Mouse (Mus musculus) intestine, embryonic 14.5 days (tissue): Measurements from ENCODE around the gene Dpp6. TPM values are rescaled to one million over a fixed set of nuclear protein-coding genes. Genes with fewer than 3 reads are reported as not detected.

Source experiments
- ATAC-seq: fragments of 200-750 bp; cut with Nextera tagmentation; replicated peaks from 2 replicates; pipeline ENCODE4 v1.8.0; 2017; ENCODE audit warnings: low read depth, moderate number of reproducible peaks, moderate TSS enrichment, moderate library complexity; ENCODE audit not compliant: low FRiP score, low TSS enrichment
- DNase-seq: peaks from one replicate; pipeline ENCODE4 v3.0.0-alpha.2; 2018; ENCODE audit warnings: low spot score
- H3K27ac ChIP-seq: fragments of 300-500 bp; sonication (generic); 2 replicates; pipeline ENCODE4 v1.5.1; 2014; ENCODE audit warnings: low read depth, mild to moderate bottlenecking, control low read depth
- H3K27me3 ChIP-seq: fragments of 300-500 bp; sonication (generic); replicated peaks from 2 replicates; pipeline ENCODE4 v1.6.1; 2014; ENCODE audit warnings: low read length, control low read depth; ENCODE audit not compliant: control insufficient read depth, insufficient read depth
- H3K36me3 ChIP-seq: fragments of 300-500 bp; sonication (generic); 2 replicates; pipeline ENCODE4 v1.6.1; 2014; ENCODE audit warnings: low read length, control low read depth; ENCODE audit not compliant: control insufficient read depth, insufficient read depth
- H3K4me1 ChIP-seq: fragments of 300-500 bp; sonication (generic); replicated peaks from 2 replicates; pipeline ENCODE4 v1.6.1; 2014; ENCODE audit warnings: low read length, control low read depth, mixed read lengths; ENCODE audit not compliant: control insufficient read depth, insufficient read depth
- H3K4me2 ChIP-seq: fragments of 300-500 bp; sonication (generic); 2 replicates; pipeline ENCODE4 v1.6.1; 2014; ENCODE audit warnings: low read length
- H3K4me3 ChIP-seq: fragments of 300-500 bp; sonication (generic); 2 replicates; pipeline ENCODE4 v1.5.1; 2014; ENCODE audit warnings: low read depth, low read length, control low read depth, mixed read lengths
- H3K9ac ChIP-seq: fragments of 300-500 bp; sonication (generic); 2 replicates; pipeline ENCODE4 v1.6.1; 2014; ENCODE audit warnings: mild to moderate bottlenecking, low read length
- H3K9me3 ChIP-seq: fragments of 300-500 bp; sonication (generic); 2 replicates; pipeline ENCODE4 v1.6.1; 2016; ENCODE audit warnings: low read length, control low read depth; ENCODE audit not compliant: control insufficient read depth
- WGBS: fragments of 180-500 bp; shearing (Covaris S2); extraction: QIAGEN DNeasy Blood & Tissue Kit; methylation state at CpG from one replicate; pipeline ENCODE4 v1.1.7; 2014; 5-methylcytosine and 5-hydroxymethylcytosine counted together
- polyA plus RNA-seq: library from polyadenylated mRNA; unstranded; fragments of >200 nt; fragmentation: Nextera tagmentation; extraction: Ambion mirVana; gene quantifications from 2 replicates; pipeline ENCODE4 v1.2.1, GENCODE M21; 2014

Gene Dpp6
- polyA plus RNA-seq, 1 experiment from 2014 or later = 2.0 TPM

- Histone ChIP-seq H3K4me1 (no peaks in the 10 kb centered on the region), H3K9ac (no peak overlapping the region), H3K4me3 (no peak overlapping the region), H3K4me2 (no peak overlapping the region), H3K36me3 (no peaks in the 10 kb centered on the region), H3K27me3 (no peaks in the 10 kb centered on the region), H3K9me3 (no peaks in the 10 kb centered on the region), H3K27ac (no peak overlapping the region)
- DNase-seq (no peak), ATAC-seq (no peak)
- WGBS = 84% methylated on average over 4 of the region's 4 CpGs
These were observed 243.1 kb downstream of the Dpp6 start for GRCm38 (mm10) chr5:27060114-27060513.

- no peaks in the 10 kb centered on the region for H3K4me1 ChIP-seq
These were observed 246.9 kb downstream of the Dpp6 start for GRCm38 (mm10) chr5:27063871-27064270.

DNA sequence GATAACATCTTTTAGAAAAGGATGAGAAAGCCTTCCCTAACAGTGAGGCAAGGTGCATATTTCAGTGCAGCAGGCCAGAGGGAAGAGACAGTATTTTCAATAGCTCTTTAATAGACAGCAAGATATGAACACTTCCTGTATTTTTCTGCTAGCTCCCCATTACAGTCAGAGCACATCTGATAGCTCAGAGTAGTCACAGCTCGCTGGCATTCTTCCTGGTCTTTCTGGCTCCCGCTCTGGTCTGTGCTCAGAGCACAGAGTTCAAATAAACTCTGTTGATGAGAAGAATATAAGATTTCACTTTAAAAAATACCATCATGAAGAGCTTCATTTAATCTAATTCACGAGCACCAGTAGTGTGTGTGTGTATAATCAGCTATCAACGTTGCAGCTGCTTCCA is 249.8 kb downstream of the Dpp6 start:
- Histone ChIP-seq H3K27ac (no peak overlapping the region), H3K27me3 (no peaks in the 10 kb centered on the region), H3K9me3 (no peaks in the 10 kb centered on the region), H3K4me2 (no peak overlapping the region), H3K4me1 (no peaks in the 10 kb centered on the region), H3K4me3 (no peak overlapping the region), H3K9ac (no peak overlapping the region), H3K36me3 (no peaks in the 10 kb centered on the region)
- DNase-seq (no peak), ATAC-seq (no peak)
- WGBS = 76% methylated on average over 4 of the region's 4 CpGs

More at GRCm38 (mm10) chr5:27063871-27064270, 246.9 kb downstream of the Dpp6 start:
- Histone ChIP-seq H3K4me3 (no peak overlapping the region), H3K4me2 (no peak overlapping the region), H3K36me3 (no peaks in the 10 kb centered on the region), H3K27me3 (no peaks in the 10 kb centered on the region), H3K9ac (no peak overlapping the region), H3K27ac (no peak overlapping the region), H3K9me3 (no peaks in the 10 kb centered on the region)
- 63% methylated on average over 1 of the region's 1 CpGs for WGBS
- DNase-seq (no peak), ATAC-seq (no peak)

- no peak overlapping the region for H3K9ac ChIP-seq
- 17% methylated on average over 8 of the region's 8 CpGs for WGBS
- no peak overlapping the region for H3K27ac ChIP-seq
- no peaks in the 10 kb centered on the region for H3K4me1 ChIP-seq
- H3K4me3 ChIP-seq = no peak overlapping the region
- H3K36me3 ChIP-seq = no peaks in the 10 kb centered on the region
- no peak for ATAC-seq
- no peaks in the 10 kb centered on the region for H3K9me3 ChIP-seq
- no peak overlapping the region for H3K4me2 ChIP-seq
- peak; percentile 69 for DNase-seq
- H3K27me3 ChIP-seq = no peaks in the 10 kb centered on the region
These were observed 258.2 kb downstream of the Dpp6 start for GRCm38 (mm10) chr5:27075131-27075591.

DNA sequence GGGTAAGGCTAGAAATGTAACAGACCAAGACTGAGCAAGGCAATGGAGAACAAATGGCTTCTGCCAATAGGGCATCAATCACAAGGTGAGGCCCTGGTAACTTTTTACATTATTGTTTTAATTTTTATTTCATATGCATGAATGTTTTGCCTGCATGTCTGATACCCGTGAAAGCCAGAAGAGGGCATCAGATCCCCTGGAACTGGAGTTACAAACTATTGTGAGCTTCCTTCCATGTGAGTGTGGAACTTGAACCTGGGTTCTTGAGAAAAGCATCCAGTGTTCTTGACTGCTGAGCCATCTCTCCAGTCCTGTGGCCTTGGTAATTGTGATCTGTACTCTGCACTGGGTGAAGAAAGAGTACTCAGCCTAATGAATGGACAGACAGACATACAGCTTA is 259.0 kb downstream of the Dpp6 start:
- Histone ChIP-seq H3K4me1 (no peaks in the 10 kb centered on the region), H3K27me3 (no peaks in the 10 kb centered on the region), H3K9ac (no peak overlapping the region), H3K9me3 (no peaks in the 10 kb centered on the region), H3K36me3 (no peaks in the 10 kb centered on the region), H3K27ac (no peak overlapping the region), H3K4me2 (no peak overlapping the region), H3K4me3 (no peak overlapping the region)
- 56% methylated on average over 1 of the region's 1 CpGs for WGBS
- ATAC-seq (no peak), DNase-seq (no peak)

DNA sequence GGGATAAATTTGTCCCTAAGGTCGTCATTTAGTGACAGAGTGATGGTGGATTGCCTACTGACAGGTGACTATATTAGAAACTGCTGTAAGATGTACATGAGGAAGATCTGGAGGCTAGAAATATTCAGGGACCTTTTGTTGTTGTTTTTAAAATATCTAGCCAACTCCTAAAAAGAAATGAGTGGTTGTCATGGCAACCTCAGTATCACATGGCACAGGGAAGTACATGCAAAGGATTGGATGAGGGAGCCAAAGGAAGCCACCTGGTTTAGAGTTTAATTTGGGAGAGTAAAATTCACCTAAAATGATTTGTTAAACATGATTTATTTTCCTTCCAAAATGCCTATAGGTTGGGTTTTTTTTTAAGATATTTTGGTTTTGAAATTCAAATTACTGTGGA is 260.8 kb downstream of the Dpp6 start:
- H3K4me1 ChIP-seq = no peaks in the 10 kb centered on the region
- DNase-seq (no peak), ATAC-seq (no peak)
- H3K27me3 ChIP-seq = no peaks in the 10 kb centered on the region
- no peak overlapping the region for H3K4me3 ChIP-seq
- H3K36me3 ChIP-seq = no peaks in the 10 kb centered on the region
- WGBS = 67% methylated on average over 1 of the region's 1 CpGs
- H3K9ac ChIP-seq = no peak overlapping the region
- no peaks in the 10 kb centered on the region for H3K9me3 ChIP-seq
- H3K27ac ChIP-seq = no peak overlapping the region
- no peak overlapping the region for H3K4me2 ChIP-seq

DNA sequence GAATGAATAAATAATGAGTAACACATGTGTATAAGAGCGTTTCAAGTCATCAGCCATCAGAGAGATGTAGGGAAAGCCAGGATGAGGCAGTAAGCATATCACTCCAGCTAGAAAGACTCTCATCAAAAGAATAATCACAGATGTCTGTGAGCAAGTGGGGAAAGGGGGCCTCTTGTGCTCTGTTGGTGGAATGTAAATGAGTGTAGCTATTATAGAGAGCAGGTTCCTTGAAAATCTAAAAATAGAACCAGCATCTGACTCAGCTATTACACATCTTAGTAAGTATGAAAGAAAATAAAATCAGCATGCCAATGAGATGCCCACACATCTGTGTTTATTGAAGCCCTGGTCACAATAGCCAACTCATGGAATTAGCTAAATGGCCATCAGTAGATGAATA is 264.3 kb downstream of the Dpp6 start:
- DNase-seq = no peak
- no peak overlapping the region for H3K27ac ChIP-seq

DNA sequence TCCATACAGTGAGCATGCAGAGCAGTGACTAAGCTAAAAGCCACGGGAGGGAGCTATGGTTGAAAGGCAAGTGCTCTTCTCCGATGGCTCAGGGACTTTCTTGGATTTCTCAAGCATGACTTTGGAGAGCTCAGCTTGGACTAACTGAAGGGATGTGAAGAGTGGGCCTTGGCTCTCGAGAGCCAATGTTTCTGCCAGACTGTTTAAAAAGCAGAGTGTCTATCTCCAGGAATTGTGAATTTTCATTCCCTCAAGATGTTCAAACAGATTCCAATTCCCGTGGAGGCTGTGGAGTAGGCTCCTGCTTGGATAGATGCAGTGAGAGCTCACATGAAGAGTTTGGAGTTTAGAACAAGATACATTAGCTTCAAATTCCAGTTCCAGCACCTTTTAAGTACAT is 266.8 kb downstream of the Dpp6 start:
- Histone ChIP-seq H3K9me3 (no peaks in the 10 kb centered on the region), H3K4me1 (no peaks in the 10 kb centered on the region), H3K36me3 (no peaks in the 10 kb centered on the region), H3K27ac (no peak overlapping the region), H3K4me3 (no peak overlapping the region), H3K27me3 (no peaks in the 10 kb centered on the region), H3K9ac (no peak overlapping the region), H3K4me2 (no peak overlapping the region)
- DNase-seq (no peak), ATAC-seq (no peak)
- WGBS = 72% methylated on average over 4 of the region's 4 CpGs

More for the DNA sequence above, 264.3 kb downstream of the Dpp6 start:
- no peak for ATAC-seq
- WGBS = 74% methylated on average over 1 of the region's 1 CpGs
- H3K27me3 ChIP-seq = no peaks in the 10 kb centered on the region
- H3K36me3 ChIP-seq = no peaks in the 10 kb centered on the region
- no peaks in the 10 kb centered on the region for H3K4me1 ChIP-seq
- H3K4me3 ChIP-seq = no peak overlapping the region
- H3K4me2 ChIP-seq = no peak overlapping the region
- no peak overlapping the region for H3K9ac ChIP-seq
- no peaks in the 10 kb centered on the region for H3K9me3 ChIP-seq

- H3K9me3 ChIP-seq = no peaks in the 10 kb centered on the region
- no peak overlapping the region for H3K4me2 ChIP-seq
- ATAC-seq (no peak), DNase-seq (no peak)
- 90% methylated on average over 1 of the region's 1 CpGs for WGBS
- no peaks in the 10 kb centered on the region for H3K4me1 ChIP-seq
- no peak overlapping the region for H3K27ac ChIP-seq
- no peak overlapping the region for H3K9ac ChIP-seq
- H3K4me3 ChIP-seq = no peak overlapping the region
- no peaks in the 10 kb centered on the region for H3K27me3 ChIP-seq
- no peaks in the 10 kb centered on the region for H3K36me3 ChIP-seq
These were observed 291.2 kb downstream of the Dpp6 start for GRCm38 (mm10) chr5:27108221-27108620.
